Mouse (Mus musculus) intestine, embryonic 15.5 days (tissue): ENCODE data around the gene Ryr1. TPM values are rescaled to one million over a fixed set of nuclear protein-coding genes. Genes with fewer than 3 reads are reported as not detected.

ENCODE experiments used
- ATAC-seq: fragments of 200-750 bp; cut with Nextera tagmentation; 2 replicates; pipeline ENCODE4 v1.8.0; 2017; ENCODE audit warnings: moderate TSS enrichment, moderate library complexity
- H3K27ac ChIP-seq: fragments of 300-500 bp; sonication (generic); 2 replicates; pipeline ENCODE4 v1.5.1; 2015; ENCODE audit warnings: mild to moderate bottlenecking, inconsistent platforms
- H3K27me3 ChIP-seq: fragments of 300-500 bp; sonication (generic); replicated peaks from 2 replicates; pipeline ENCODE4 v1.6.1; 2015; ENCODE audit warnings: inconsistent platforms
- H3K36me3 ChIP-seq: fragments of 300-500 bp; sonication (generic); 2 replicates; pipeline ENCODE4 v1.6.1; 2015; ENCODE audit warnings: inconsistent platforms
- H3K4me1 ChIP-seq: fragments of 300-500 bp; sonication (generic); replicated peaks from 2 replicates; pipeline ENCODE4 v1.6.1; 2015; ENCODE audit warnings: inconsistent platforms
- H3K4me2 ChIP-seq: fragments of 300-500 bp; sonication (generic); replicated peaks from 2 replicates; pipeline ENCODE4 v1.6.1; 2015; ENCODE audit warnings: mild to moderate bottlenecking, inconsistent platforms
- H3K4me3 ChIP-seq: fragments of 300-500 bp; sonication (generic); replicated peaks from 2 replicates; pipeline ENCODE4 v1.5.1; 2015; ENCODE audit warnings: inconsistent platforms
- H3K9ac ChIP-seq: fragments of 300-500 bp; sonication (generic); 2 replicates; pipeline ENCODE4 v1.6.1; 2015; ENCODE audit warnings: inconsistent platforms
- H3K9me3 ChIP-seq: fragments of 300-500 bp; sonication (generic); 2 replicates; pipeline ENCODE4 v1.6.1; 2016; ENCODE audit warnings: inconsistent platforms
- WGBS: fragments of 180-500 bp; shearing (Covaris S2); methylation state at CpG from one replicate; pipeline ENCODE4 v1.1.7; 2015; 5-methylcytosine and 5-hydroxymethylcytosine counted together
- polyA plus RNA-seq: library from polyadenylated mRNA; unstranded; fragments of >200 nt; fragmentation: Nextera tagmentation; extraction: Ambion mirVana; gene quantifications from 2 replicates; pipeline ENCODE4 v1.2.1, GENCODE M21; 2015

The Ryr1 gene
- polyA plus RNA-seq, 1 experiment from 2014 or later: 0.67 TPM

DNA sequence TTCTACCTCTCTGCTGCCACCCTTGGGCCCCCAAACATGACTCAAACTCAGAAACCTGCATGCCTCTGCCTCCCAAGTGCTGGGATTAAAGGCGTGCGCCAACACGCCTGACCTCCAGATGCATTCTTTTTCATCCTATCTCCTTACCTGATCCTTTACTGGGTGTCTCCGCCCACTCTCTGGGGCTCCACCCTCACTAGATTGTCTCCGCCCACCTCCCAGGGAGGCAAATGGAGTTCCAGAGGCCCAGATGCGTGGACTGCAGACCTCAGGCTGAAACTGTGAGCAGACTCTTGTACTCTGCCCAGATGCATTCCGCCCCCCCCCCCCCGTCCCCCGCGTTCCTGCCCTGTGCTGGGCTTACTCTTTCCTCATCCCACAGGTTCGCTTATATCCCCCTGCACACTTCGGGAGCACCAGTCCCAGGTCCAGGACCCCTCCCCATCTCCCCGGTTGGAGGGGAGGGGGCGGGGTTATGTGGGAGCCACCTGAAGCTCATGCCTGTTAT, 134.2 kb downstream of the Ryr1 start:
- 53% methylated on average over 14 of the region's 14 CpGs for WGBS
- ATAC-seq: no peak
- Histone ChIP-seq H3K4me3 (no peak overlapping the region), H3K9ac (no peak overlapping the region), H3K4me2 (no peak overlapping the region), H3K36me3 (no peaks in the 10 kb centered on the region), H3K4me1 (no peaks in the 10 kb centered on the region), H3K27ac (no peak overlapping the region), H3K9me3 (no peaks in the 10 kb centered on the region), H3K27me3 (no peaks in the 10 kb centered on the region)

- no peak for ATAC-seq
- H3K36me3 ChIP-seq: no peaks in the 10 kb centered on the region
- WGBS: 92% methylated on average over 7 of the region's 7 CpGs
- H3K4me1 ChIP-seq: peaks cover 14% of the 10 kb centered on the region
- no peaks in the 10 kb centered on the region for H3K9me3 ChIP-seq
- no peak overlapping the region for H3K4me2 ChIP-seq
- no peak overlapping the region for H3K4me3 ChIP-seq
- H3K9ac ChIP-seq: no peak overlapping the region
- no peak overlapping the region for H3K27ac ChIP-seq
- no peaks in the 10 kb centered on the region for H3K27me3 ChIP-seq
Observed at GRCm38 (mm10) chr7:28985207-28985606, 139.8 kb downstream of the Ryr1 start.

DNA sequence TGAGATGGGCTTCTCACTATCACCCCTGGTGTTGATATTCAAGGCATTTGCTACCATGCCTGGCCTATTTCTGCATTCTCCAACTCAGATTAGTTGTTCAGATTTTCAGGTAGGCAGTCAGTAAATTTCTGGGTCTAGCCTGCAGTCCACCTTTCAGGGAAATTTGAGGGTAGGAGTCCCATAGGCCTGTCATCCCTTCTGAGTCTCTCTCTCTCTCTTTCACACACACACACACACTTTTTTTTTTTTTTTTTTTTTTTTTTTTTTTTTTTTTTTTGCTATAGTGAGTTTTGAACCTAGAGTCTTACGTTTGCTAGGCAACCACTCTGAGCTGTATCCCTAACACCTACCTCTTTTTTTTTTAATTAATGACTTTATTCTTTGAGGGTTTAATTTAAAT, 140.5 kb downstream of the Ryr1 start:
- peaks cover 14% of the 10 kb centered on the region for H3K4me1 ChIP-seq
- H3K27ac ChIP-seq: no peak overlapping the region
- WGBS: 92% methylated on average over 1 of the region's 1 CpGs
- H3K9me3 ChIP-seq: no peaks in the 10 kb centered on the region
- H3K27me3 ChIP-seq: no peaks in the 10 kb centered on the region
- no peak overlapping the region for H3K4me3 ChIP-seq
- no peak for ATAC-seq
- no peaks in the 10 kb centered on the region for H3K36me3 ChIP-seq
- no peak overlapping the region for H3K4me2 ChIP-seq
- no peak overlapping the region for H3K9ac ChIP-seq

DNA sequence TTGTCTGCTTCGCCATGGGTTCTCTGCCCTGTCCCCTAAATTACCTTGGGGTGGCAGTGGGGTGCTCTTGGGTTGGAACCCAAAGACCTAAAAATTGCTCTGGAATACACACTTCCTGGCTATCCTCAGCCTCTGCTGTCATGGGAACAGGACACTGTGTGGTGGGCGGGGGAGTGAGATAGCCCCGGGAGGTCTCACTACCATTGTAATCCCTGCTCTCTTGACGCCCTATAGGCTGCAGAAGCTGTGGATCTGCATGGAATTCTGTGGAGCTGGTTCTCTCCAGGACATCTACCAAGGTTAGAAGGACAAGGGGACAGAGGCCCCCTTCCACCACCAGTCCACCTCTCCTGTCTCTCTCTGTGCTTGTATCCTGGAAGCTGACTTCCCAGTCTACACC, 141.1 kb downstream of the Ryr1 start:
- no peak for ATAC-seq
- H3K4me3 ChIP-seq: no peak overlapping the region
- H3K4me2 ChIP-seq: no peak overlapping the region
- peaks cover 14% of the 10 kb centered on the region for H3K4me1 ChIP-seq
- H3K9me3 ChIP-seq: no peaks in the 10 kb centered on the region
- H3K27me3 ChIP-seq: no peaks in the 10 kb centered on the region
- H3K36me3 ChIP-seq: peaks cover under 1% of the 10 kb centered on the region; the same call in 1 of the 2 replicates
- WGBS: 73% methylated on average over 4 of the region's 4 CpGs
- H3K27ac ChIP-seq: no peak overlapping the region
- no peak overlapping the region for H3K9ac ChIP-seq

GRCm38 (mm10) chr7:28983141-28983564, 141.8 kb downstream of the Ryr1 start:
- no peaks in the 10 kb centered on the region for H3K9me3 ChIP-seq
- 69% methylated on average over 11 of the region's 11 CpGs for WGBS
- no peak for ATAC-seq
- no peak overlapping the region for H3K27ac ChIP-seq
- H3K4me2 ChIP-seq: peak overlapping the region; percentile 89
- H3K36me3 ChIP-seq: peaks cover 7% of the 10 kb centered on the region; the same call in 1 of the 2 replicates
- no peaks in the 10 kb centered on the region for H3K27me3 ChIP-seq
- no peak overlapping the region for H3K4me3 ChIP-seq
- H3K4me1 ChIP-seq: peaks cover 14% of the 10 kb centered on the region
- 0 out of 2 replicates have a peak overlapping the region, but pooled peaks have one; percentile 68 for H3K9ac ChIP-seq

DNA sequence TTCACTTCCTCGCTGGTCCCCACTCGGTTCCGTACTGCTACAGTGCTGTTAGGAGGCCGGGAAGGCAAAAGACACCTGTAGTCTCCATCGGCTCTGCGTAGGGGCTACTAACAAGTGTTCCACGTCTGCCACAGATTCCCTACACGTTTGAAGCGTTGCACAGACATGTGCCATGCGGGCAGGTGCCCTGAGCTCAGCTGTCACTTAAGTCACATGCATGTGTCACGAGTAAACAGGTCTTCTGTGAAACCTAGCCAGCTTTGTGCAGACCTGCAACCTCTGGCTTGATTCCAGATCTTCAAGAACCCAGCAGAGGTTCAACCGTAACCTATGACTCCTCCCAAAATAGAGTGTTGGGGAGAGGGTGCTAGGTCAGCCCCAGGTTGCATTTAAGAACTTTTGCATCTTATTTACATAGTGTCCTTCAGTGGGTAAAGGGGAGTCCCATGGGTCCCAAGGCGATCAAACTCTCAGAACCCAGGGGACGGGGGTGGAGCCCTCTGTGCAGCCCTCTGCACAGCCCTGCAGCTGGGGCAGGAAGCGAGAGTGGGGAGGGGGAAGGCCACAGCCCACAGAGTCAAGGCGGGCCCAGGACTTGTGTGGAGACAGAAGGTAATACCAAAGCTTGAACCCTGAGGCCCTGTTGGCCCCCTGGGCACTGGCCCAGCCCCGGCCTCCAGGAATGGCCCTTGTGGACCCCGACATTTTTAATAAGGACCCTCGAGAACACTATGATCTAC, 142.5 kb downstream of the Ryr1 start:
- Histone ChIP-seq H3K27me3 (no peaks in the 10 kb centered on the region), H3K4me2 (peak overlapping the region; percentile 89), H3K9ac (peak overlapping the region; percentile 68), H3K4me3 (peak overlapping the region; percentile 69), H3K9me3 (no peaks in the 10 kb centered on the region), H3K4me1 (peaks cover 14% of the 10 kb centered on the region), H3K36me3 (peaks cover 14% of the 10 kb centered on the region), H3K27ac (peak overlapping the region; percentile 84)
- WGBS: 10% methylated on average over 19 of the region's 19 CpGs
- ATAC-seq: peak; percentile 61

GRCm38 (mm10) chr7:28981651-28982273, 143.2 kb downstream of the Ryr1 start, which contains the start of the genes Eif3k and Map4k1:
Eif3k (minus strand) TSS chr7:28981864.
Map4k1 (plus strand) TSS chr7:28982050.
- peak within 1 kb of the TSS; percentile 89 for H3K4me2 ChIP-seq
- H3K27me3 ChIP-seq: no peaks in the 10 kb centered on the region
- WGBS: under 1% methylated on average over 36 of the region's 36 CpGs
- peaks cover 14% of the 10 kb centered on the region for H3K4me1 ChIP-seq
- peak within 1 kb of the TSS; percentile 68 for H3K9ac ChIP-seq
- peak; percentile 97 for ATAC-seq
- no peaks in the 10 kb centered on the region for H3K9me3 ChIP-seq
- H3K4me3 ChIP-seq: peak within 1 kb of the TSS; percentile 69
- peaks cover 20% of the 10 kb centered on the region for H3K36me3 ChIP-seq
- H3K27ac ChIP-seq: peak within 1 kb of the TSS; percentile 84

GRCm38 (mm10) chr7:28977556-28977955, 147.4 kb downstream of the Ryr1 start:
- no peak for ATAC-seq
- peaks cover 35% of the 10 kb centered on the region for H3K36me3 ChIP-seq

GRCm38 (mm10) chr7:28973025-28973424, 152.0 kb downstream of the Ryr1 start:
- peaks cover 22% of the 10 kb centered on the region for H3K4me1 ChIP-seq
- no peaks in the 10 kb centered on the region for H3K9me3 ChIP-seq
- no peaks in the 10 kb centered on the region for H3K27me3 ChIP-seq
- ATAC-seq: no peak
- WGBS: 80% methylated on average over 8 of the region's 8 CpGs
- H3K4me2 ChIP-seq: no peak overlapping the region
- H3K27ac ChIP-seq: no peak overlapping the region
- peaks cover 34% of the 10 kb centered on the region for H3K36me3 ChIP-seq
- H3K9ac ChIP-seq: no peak overlapping the region
- H3K4me3 ChIP-seq: no peak overlapping the region

More at GRCm38 (mm10) chr7:28977556-28977955, 147.4 kb downstream of the Ryr1 start:
- 84% methylated on average over 9 of the region's 9 CpGs for WGBS
- H3K4me3 ChIP-seq: no peak overlapping the region
- H3K4me1 ChIP-seq: peaks cover 11% of the 10 kb centered on the region
- no peak overlapping the region for H3K27ac ChIP-seq
- H3K9ac ChIP-seq: no peak overlapping the region
- H3K9me3 ChIP-seq: no peaks in the 10 kb centered on the region
- H3K4me2 ChIP-seq: no peak overlapping the region
- no peaks in the 10 kb centered on the region for H3K27me3 ChIP-seq

GRCm38 (mm10) chr7:28972542-28972985, 152.4 kb downstream of the Ryr1 start:
- no peak overlapping the region for H3K4me3 ChIP-seq
- no peak overlapping the region for H3K4me2 ChIP-seq
- peak overlapping the region; percentile 85 for H3K27ac ChIP-seq
- H3K9ac ChIP-seq: no peak overlapping the region
- H3K9me3 ChIP-seq: no peaks in the 10 kb centered on the region
- WGBS: 70% methylated on average over 8 of the region's 8 CpGs
- H3K4me1 ChIP-seq: peaks cover 22% of the 10 kb centered on the region
- ATAC-seq: no peak
- H3K36me3 ChIP-seq: peaks cover 30% of the 10 kb centered on the region
- no peaks in the 10 kb centered on the region for H3K27me3 ChIP-seq

GRCm38 (mm10) chr7:28971770-28972269, 153.2 kb downstream of the Ryr1 start:
- Histone ChIP-seq H3K4me1 (peaks cover 22% of the 10 kb centered on the region), H3K4me3 (no peak overlapping the region), H3K27me3 (no peaks in the 10 kb centered on the region), H3K4me2 (0 out of 2 replicates have a peak overlapping the region, but pooled peaks have one; percentile 17), H3K27ac (peak overlapping the region; percentile 85), H3K36me3 (peaks cover 23% of the 10 kb centered on the region), H3K9ac (no peak overlapping the region), H3K9me3 (no peaks in the 10 kb centered on the region)
- ATAC-seq: no peak
- 54% methylated on average over 6 of the region's 6 CpGs for WGBS

GRCm38 (mm10) chr7:28971029-28971428, 153.9 kb downstream of the Ryr1 start:
- Histone ChIP-seq H3K27me3 (no peaks in the 10 kb centered on the region), H3K4me1 (peaks cover 22% of the 10 kb centered on the region), H3K27ac (peak overlapping the region; percentile 85), H3K9me3 (no peaks in the 10 kb centered on the region), H3K4me2 (peak overlapping the region; percentile 17; the same call in 1 of the 2 replicates), H3K4me3 (no peak overlapping the region), H3K9ac (0 out of 2 replicates have a peak overlapping the region, but pooled peaks have one; percentile 24), H3K36me3 (peaks cover 16% of the 10 kb centered on the region)
- peak; percentile 57 for ATAC-seq
- WGBS: 67% methylated on average over 7 of the region's 7 CpGs
